Mouse (Mus musculus) monocyte, adult 5-6 weeks (primary cell): Measurements from ENCODE around the gene Snd1. TPM values are rescaled to one million over a fixed set of nuclear protein-coding genes. Genes with fewer than 3 reads are reported as not detected.

Source experiments
- ATAC-seq: fragments of 153-309, 156-312 bp; replicated peaks from 2 replicates; pipeline ENCODE4 v1.8.0; 2017; ENCODE audit warnings: mild to moderate bottlenecking; ENCODE audit not compliant: low TSS enrichment, insufficient number of reproducible peaks, severe bottlenecking, poor library complexity, low FRiP score
- total RNA-seq: library from RNA; stranded (forward); fragments of 200-1000, 200-491, 200-594 nt; gene quantifications from 3 replicates; pipeline ENCODE4 v1.2.3, GENCODE M21; 2017

Gene Snd1
- total RNA-seq, 1 experiment from 2014 or later: 110 TPM

DNA sequence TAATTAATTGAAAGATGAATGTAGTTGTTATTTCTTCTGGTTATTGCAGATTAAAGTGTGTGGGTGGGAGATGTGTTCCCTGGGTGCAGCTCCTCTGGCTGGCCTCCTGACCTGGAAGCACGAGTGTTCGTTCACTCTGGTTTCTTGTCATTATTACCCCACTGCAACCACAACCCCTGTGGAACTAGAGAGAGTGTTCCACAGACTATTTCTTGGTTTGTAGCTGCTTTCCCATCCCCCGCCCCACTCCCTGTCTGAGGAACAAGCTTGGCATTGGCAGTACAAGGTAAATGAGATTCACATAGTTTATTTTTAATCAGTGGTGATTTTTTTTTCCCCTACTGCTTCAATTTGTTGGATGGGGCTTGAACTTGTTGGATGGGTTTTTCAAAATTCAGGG is 189.8 kb downstream of the Snd1 start:
- no peak for ATAC-seq

DNA sequence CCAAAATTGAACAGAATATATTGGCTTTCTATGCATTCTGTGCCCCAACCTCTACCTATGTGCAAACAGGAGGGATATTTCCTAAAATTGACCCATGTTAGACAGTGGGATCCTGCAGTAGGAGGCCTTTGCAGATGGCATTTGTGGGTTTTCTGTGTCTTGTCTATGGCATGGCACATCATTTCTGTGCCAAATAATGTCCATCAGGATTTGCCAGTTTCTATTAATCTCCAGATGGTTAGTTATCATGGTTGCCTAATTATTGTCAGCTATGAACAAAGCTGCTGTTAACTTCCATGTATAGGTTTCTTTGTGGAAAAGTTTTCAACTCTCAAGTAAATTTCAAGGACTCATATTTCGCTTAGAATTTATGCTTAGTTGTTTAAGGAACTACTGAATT is 192.6 kb downstream of the Snd1 start:
- ATAC-seq: no peak

DNA sequence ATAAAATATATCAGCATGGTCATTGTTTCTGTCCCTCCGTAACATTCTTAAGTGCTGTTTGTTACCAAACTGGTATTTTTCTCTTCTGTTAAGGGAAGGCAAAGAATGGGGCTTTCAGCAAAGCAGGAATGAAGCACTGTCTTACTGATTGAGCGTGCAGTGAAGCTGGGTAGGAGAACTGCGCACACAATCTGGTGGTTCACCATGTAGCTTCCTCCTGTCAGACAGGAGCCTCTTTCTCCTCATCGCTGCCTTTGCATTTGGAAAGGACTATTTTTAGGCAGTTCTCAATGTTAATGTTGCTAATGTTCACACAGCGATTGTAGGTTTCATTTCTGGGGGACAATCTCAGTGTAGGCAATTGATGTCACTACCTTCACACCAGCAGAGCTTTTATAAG is 194.3 kb downstream of the Snd1 start:
- no peak for ATAC-seq

DNA sequence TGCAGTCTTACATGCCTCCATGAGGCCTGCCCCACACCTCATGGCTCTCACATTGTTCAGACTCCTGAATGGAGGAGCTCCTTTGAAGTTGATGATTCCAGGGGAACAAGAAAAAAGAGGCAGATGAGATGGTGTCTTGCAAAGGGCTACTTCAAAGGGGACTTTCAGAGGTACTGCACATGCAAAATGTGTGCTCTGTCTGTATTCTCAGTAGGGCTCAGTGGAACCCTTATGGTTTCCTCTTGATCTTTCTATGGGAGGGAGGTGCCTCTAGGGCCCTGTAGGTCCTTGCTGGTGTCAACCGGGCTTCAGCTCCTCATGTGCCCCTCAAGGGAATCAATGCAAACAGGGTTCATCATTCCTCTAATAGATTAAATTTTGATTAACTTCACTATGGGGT is 197.4 kb downstream of the Snd1 start:
- no peak for ATAC-seq

DNA sequence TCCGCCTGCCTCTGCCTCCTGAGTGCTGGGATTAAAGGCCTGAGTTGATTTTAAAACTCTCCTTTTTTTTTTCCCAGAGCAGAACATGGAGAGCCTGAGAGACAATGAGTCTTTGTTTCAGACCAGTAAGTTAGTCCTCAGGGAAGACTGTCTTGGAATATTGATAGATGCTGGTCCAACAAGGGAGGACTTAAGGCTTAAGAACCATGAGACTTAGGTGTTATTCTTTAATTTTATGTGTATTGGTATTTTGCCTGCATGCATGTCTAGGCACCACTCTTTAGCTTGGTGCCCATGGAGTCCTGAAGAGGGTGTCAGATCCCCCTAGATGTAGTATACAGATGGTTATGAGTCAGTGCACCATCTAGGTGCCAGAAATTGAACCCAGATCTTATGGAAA is 199.7 kb downstream of the Snd1 start:
- no peak for ATAC-seq

DNA sequence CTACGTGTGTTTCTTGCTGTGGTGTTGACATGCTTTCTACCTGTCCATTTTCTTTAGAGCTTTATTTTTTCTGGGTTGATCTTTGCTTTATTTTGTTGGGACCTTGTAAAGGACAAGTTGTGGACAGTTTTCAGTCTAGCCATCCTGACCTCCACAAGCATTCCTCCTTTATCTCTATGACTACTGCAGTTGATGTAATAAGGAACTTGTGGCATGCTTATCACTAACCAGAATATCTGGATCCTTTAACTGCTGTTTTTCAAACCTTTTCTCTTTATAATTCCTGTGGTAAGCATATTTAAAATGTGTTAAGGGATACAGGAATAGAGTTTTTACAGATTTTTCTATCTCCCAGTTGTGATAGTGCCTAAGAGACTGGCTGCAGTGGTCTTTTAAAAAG is 204.0 kb downstream of the Snd1 start:
- no peak for ATAC-seq

DNA sequence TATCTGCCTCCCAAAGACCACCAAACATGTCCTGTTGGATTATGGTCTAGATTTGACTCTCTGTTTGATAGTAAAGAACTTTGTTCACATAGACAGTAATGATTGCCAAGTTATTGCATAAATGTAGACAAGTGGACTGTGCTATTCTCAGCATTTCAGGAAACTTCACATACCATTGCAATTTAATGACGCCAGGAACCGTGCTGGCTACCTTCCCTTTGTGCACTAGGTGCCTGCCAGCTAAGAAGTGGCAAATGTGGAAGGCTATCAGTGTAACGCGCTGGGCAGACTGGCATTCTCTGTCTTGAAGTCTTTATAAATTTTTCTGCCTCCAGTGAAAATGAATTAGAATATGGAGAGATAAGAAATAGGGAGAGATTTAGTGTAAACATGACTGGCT is 205.6 kb downstream of the Snd1 start:
- ATAC-seq: no peak

DNA sequence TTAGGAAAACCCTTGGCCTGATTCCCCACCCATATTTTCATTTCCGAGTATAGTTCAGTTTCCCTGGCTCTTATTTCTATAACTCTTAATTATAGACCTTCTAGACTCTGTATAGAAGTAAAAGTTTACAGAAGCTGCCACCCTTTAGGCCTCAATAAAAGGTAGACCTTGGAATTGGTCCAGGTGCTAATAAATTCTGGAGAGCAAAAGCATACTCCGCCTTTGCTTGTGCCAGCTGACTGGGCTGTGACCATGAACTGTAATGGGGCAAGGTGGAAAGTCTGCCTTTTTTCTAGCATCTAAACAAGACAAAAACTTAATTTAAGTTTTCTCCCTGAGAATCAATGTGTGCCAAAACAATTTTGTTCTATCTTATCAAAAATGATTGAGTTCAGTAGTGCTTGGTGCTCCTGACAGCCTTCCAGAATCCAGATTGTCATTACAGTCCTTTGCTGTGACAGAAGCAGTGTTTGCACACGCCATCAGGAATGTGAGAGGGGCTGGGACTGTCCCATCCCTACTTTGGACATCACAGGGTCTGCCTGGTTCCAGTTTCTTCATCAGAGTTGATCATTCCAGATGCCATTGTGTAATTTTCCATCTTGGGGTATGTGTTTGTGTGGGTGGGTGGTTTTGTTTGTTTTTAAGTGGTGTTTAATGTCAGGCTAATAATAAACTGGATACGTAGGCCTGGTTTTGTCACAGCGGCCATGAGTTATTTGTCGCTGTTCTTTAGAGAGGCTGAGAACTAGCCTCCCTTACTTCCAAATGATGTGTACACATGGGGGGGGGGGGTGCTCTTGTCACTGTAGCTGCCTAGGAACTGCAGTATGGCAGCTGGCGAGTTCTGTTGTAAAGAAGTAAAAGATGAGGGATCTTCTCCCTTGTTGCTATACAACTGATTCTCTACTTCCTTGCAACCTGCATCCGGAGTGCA is 206.8 kb downstream of the Snd1 start:
- no peak for ATAC-seq

DNA sequence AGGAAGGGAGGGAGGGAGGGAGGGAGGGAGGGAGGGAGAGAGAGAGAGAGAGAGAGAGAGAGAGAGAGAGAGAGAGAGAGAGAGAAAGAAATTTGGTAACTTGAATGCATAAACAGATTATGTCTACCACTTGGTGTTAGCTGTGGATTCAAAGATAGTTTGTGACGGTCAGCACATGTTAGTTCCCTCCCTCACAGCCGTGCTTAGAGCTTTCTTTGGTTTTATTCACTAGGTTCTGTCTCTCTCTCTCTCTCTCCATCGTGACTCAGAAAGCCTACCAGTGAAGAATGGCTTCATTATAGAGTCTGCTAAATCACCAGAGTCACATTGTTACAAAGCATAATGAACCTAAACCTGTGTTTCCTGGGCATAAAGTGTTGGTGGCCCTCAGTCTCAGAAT is 210.1 kb downstream of the Snd1 start:
- no peak for ATAC-seq

DNA sequence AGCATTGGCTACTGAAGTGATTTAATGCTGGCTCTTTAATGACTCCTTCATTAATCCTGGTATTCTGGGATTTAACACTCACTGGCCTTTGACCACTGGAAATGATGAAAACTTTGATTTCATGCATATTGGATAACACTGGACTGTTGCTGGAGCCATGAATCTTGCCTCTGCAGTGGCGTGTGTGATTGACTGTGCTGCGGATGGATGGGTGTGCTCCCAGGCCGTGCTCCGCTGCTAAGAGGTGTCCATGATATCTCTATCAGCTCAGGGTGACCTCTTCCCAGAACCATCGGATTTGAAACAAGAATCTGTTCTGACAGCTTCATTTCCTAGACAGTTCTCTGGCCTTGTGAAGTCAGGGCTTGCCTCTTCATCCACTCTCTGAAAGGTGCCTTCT is 210.8 kb downstream of the Snd1 start:
- ATAC-seq: no peak

DNA sequence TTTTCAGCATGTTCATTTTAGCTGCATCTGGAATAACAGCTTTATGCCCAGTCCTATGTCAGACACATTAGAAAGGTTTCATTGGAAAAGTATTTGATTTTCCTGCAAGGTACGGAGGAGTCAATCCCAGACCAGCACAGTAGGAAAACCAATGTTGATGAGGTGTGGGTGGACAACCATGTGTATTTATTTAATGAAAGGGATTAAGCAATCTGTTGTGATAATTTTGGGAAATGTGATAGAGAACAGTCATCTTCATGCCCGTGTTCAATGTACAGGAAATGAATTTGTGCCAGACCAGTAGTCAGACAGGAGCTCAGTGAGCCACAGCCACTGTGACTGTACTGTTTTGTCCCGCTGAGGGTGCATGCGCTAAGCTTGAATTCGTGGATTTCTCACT is 212.8 kb downstream of the Snd1 start:
- ATAC-seq: no peak

DNA sequence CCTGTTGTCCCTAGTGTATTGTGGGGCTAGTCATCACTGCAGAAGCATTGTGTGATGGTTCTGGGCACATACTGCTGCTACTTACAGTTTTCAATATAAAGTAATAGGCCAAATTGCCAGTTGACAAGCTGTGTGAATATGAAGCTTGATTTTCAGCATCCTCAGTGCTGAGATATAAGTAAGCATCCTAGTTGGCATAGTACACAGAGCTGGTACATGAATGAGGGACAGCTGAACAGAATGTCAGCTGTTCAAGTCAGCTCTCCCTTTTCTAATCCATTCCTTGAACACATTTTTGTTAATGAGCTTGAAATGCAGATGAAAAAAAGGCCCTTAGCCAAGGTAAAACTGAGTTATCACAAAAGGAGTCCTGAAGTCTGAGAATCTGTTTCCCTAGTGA is 217.7 kb downstream of the Snd1 start:
- no peak for ATAC-seq

DNA sequence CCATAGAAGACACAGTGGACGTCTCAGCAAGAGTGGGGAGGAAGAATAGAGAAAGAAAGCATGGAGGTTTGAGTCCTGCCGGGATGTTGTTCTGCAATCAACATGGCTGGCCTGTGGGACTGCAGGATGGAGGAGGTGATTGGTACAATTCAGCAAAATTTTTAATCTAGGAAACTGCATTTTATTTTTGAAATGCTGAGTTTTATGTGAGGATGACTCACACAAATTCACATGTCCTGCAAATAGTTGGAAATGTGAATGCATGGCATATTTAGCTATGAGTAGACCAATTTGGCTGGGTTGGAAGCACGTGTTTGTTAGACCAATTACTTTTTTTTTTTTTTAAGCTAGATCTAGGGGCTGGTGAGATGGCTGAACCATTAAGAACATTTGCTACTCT is 222.3 kb downstream of the Snd1 start:
- ATAC-seq: no peak

DNA sequence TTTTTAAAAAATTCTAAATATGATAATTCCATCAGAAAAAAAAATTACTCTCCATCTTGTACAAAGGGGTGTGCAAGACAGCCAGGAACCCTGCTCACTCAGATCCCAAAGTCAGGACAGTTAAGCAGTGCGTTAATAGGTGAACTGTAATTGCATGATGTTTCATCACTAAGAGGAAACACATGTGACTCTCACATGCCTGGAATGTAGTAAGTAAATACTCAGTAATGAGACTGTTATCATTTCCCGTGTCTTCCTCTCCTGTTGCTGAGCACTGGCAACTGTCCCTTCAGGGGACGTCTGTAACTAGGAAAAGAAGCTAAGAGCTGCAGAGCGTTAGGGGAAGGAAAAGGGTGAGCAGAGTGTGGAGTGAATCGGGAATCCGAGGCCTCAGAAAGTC is 229.7 kb downstream of the Snd1 start:
- no peak for ATAC-seq

DNA sequence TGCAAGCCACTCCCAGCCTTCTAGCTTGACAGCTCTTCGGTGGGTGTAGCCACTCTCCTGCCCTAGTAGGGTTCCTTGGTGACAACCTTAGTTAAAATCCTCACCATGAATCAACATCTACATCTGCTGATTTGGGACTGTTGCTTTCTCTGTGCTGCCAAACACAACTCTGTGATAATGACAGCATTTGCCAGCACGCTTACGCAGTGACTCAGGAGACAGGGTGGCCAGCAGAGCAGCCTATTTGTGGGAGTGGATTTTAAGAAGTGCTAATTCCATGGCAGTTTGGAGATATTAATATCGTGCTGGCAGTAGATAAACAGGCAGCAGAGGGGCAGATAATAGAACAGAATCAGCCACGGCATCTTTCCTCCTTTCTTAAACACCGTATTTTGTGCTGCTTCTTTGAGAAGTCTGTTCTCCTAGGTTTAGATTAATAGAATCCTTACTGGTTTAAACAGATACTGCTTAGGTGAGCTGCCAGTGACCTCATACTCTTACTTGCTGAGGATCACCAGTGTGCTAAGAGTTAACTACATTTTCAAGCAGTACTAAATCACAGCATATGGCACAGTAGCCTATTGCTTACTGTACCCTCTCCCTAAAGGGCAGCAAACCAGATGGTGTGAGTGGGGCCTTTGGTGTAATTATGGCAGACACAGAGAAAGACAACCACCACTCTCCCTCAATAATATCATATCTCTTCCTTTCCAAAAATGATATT is 230.6 kb downstream of the Snd1 start:
- no peak for ATAC-seq

DNA sequence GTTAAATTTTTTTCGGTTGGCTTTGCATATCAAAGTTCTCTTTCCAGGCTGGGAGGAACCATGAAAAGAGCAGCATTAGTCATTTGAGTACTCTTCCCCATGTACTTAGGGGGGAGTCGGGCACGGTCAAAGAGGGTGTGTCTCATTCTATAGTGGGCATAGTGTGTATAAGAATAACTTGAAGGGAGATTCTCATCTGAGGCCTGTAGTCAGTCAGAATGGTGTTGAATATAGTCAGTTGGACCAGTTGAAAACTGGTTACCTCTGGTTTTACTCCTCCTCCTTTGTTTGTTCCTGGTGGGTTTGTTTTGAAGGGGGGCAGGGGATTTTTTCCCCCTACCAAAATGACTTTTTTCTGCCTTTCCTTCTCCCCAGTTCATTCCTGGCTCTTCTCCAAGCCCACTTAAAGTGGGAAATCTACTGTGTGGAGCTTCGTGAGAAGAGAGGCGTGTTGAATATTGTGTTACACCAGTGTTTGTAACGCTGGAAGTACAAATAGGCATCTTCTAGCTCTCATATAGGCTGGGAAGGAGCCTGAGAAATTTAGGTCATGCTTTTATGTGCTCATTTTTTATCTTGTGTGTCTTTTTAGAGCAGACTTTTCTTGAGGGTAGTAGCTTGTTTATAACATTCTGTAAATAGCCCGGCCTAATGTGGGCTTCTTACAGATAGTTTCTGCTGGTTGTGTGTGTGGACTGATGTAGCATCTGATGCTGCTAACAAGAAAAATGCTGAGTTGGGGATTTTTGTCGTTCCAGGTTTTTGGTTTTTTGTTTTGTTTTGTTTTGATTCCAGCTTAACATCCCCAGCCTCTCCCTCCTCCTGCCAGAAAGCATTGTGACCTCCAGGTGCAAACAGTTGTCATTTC is 231.4 kb downstream of the Snd1 start:
- no peak for ATAC-seq

DNA sequence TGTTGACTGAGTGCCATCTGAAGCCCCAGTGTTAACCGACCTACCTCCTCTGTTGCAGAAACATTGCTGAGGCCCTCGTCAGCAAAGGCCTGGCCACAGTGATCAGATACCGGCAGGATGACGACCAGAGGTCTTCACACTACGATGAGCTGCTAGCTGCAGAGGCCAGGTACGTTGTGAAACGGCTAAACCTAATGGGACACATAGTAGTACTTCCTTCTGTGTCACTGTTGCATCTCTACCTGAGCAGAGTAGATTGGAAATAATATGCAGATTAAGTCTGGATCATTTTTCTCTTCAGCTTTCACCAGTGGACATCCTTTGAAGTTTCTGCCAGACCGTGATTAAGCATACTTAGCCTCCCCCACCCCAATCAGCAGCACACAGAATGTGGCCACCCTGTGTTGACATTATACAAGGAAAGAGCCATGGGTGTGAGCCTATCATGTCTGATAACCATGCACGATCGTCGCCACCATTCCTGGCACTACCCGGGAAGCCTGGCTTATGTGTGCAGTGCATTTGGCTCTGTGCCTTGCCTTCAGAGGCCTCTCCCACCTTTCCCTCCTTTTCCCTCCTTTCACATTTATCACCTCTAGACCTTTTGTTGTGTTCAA is 232.1 kb downstream of the Snd1 start:
- ATAC-seq: no peak

DNA sequence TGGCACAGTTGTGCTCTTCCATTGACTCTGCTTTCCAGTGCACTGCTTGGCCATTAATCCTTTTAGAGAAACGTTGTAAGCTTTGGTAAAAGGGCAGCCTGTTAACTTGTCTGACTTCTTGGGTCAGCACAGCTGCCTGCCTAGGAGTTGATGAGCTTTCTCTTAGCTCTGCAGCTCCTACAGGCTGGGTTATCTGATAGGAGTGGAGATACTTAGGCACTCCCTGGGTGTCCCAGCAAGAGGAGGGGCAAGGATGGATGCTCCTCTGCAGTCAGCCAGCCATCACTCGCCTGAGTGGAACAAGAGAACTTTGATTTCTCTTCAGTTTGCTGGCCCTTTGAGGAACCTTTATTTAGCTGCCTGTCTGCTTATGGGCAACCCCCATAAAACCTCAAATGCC is 235.1 kb downstream of the Snd1 start:
- no peak for ATAC-seq
